Mouse (Mus musculus): ENCODE data around the gene Trnp1.

DNA sequence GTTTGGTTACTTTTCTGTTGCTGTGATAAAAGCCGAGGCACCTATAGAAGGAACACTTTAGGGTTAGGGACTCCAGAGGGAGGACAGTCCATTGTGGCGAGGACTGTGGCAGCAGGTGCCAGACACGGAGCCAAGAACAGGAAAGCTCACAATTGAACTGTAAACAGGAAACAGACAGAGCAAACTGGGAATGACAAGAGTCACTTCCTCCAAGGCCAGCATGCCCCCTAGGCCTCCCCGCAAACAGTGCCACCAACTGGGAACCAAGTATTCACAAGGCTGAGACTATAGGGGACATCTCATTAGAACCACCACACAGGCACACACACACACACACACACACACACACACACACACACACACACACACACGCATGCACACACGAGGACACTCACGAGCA lies 45.9 kb downstream of the Trnp1 start:
- TF ChIP-seq MYOD1 (IDR thresholded peaks at IDR 0.05; ENCODE audit: control insufficient read depth in 1 of 3, insufficient read length in 2 of 3, low read depth in 2 of 3) (no peak), POLR2A (IDR thresholded peaks at IDR 0.05; ENCODE audit: insufficient read length, low read depth) (no peak), CEBPB (IDR thresholded peaks at IDR 0.05; ENCODE audit: insufficient read depth, poor library complexity, severe bottlenecking) (no peak)
